Mouse (Mus musculus) layer of hippocampus, postnatal 14 days (tissue): ENCODE measurements around the gene Sgo1. TPM values are rescaled to one million over a fixed set of nuclear protein-coding genes. Genes with fewer than 3 reads are reported as not detected.
A peak's percentile ranks its signal among the peaks of the same experiment; 100 is the strongest.
"Not testable (repeated sequence)": the region's sequence is repeated elsewhere in the genome, so short reads cannot be mapped to it uniquely, and the experiment has no call there.

ENCODE experiments used
- DNase-seq, 2 experiments: peaks; one replicate each; pipeline ENCODE4 v3.0.0; 2021 to 2022; ENCODE audit warnings: low spot score in 2 of 2, mixed read lengths in 1 of 2
- long read RNA-seq, 2 experiments: library from polyadenylated mRNA; stranded (forward); transcript quantifications; one replicate each; pipeline ENCODE4 v2.0.0; 2021
- total RNA-seq, 2 experiments: library from RNA; stranded (reverse); gene quantifications; 2 replicates each; pipeline ENCODE4 v1.2.3; 2021

The Sgo1 gene
- under 1 TPM; 0.55 to 0.71 TPM for total RNA-seq
- long read RNA-seq, experiment 1, partial matches to known transcripts, result 0 of 2 reads
- long read RNA-seq, experiment 1, other reads (novel, unspliced or antisense), result 0 of 2 reads
- long read RNA-seq, experiment 2, result 0 reads

DNA sequence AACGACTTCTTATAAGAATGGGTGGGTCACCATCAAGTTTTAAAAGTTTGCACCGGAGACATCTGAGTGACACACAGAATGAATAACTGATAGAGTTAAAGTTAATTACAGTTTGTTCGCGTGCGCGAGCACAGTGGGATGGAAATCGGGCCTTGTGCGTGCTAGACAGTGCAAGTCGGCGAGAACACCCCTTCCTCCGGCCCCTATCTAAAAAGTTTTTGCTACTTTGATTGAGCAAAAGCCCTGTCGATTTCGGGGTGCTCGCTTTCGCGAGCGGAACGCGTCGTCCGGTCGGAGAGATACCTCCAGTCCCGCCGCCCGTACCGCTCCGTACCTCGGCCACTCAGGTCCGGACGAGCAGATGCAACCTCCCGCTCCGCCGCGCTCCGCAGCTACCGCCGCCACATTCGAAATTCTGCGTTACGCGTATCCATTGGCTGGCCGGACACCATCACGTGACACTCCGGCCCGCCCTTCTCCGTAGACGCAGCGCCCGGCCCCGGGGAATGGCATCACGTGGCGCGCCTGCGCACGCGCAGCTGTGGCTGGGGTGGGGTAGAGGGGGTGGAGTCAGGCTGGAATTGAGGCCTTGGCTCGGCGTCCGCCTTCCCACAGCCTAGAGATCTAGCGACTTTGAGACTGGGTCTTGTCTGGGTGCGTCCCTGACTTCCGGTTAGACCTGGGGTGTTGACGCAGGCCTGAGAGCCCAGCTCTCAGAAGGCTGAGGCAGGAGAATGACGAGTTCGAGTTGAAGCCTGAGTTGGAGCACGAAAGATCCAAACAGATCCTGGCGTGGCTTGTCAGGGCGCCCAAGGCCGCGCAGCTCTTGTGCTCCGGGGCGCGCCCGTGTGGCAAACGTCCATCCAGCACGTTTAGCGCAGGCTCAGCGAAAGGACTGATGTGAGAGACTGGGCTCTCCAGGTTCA lies at the start of gene Sgo1:
Sgo1 (minus strand) TSS at position 457 of the 926 bp plus-strand sequence.
- peak; percentile 95 to 96 for DNase-seq

DNA sequence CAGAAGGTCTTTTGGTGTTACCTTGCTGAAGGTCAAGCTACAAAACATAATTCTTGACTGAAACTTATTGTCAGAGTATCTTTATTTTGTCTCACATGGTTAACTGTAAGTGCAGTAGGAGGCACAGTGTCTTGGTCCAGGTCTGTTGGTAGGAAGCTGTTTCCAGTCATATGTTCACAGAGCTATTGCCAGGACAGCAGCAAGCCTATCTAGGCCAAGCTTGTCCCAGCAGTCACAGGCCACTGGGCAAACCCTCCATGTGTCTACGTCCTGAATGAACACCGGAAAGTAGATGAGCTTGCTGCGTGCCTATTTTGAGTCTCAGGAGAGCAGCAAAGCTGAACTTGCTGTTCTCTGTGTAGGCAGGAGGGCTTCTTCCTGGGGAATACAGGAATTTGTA lies 29.8 kb upstream of the Sgo1 start:
- DNase-seq, result not testable (repeated sequence)

DNA sequence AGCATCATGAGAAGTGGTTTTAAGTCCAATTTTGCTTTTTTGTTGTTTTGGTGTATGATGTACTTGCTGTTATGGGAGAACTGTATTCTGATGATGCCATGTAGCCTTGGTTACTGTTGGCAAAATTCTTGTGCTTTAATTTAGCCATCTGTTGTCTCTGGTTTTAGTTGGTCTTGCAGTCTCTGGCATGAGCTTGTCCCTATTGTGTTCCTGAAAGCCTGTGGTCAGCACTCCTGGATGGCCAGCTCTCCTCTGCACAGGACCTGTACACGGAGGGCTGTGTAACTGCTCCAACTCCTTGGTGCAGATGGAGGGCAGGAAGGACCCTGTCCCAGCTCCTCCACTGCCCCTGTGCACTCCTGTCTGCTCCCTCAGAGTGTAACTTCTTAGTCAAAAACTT lies 29.3 kb upstream of the Sgo1 start:
- peak in 1 of 2 experiments; percentile 17 for DNase-seq

DNA sequence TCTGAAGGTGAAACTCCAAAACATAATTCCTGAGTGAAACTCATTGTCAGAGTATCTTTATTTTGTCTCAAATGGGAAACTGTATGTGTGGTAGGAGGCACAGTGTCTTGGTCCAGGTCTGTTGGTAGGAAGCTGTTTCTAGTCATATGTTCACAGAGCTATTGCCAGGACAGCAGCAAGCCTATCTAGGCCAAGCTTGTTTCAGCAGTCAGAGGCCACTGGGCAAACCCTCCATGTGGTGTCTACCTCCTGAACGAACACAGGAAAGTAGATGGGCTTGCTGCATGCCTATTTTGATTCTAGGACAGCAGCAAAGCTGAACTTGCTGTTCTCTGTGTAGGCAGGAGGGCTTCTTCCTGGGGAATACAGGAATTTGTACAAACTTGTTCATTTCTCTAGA lies 26.0 kb upstream of the Sgo1 start:
- not testable (repeated sequence) for DNase-seq

DNA sequence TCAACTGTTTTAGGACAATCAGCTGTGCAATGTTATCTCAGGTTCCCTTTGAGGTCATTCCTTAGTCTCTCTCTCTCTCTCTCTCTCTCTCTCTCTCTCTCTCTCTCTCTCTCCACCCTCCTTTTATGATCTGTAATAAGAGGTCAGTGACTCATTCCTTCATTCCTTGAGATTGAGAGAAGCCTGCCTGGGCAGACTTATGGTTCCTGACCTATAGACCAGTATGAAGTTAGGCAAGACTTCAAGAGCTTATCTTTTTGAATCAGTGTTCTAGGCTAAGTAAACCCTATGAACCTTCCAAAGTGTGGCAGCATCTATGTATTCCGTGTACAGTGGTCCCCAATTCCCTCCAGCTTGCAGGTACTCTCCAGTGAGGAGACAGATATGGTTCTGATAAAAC lies 25.3 kb upstream of the Sgo1 start:
- no peak for DNase-seq

DNA sequence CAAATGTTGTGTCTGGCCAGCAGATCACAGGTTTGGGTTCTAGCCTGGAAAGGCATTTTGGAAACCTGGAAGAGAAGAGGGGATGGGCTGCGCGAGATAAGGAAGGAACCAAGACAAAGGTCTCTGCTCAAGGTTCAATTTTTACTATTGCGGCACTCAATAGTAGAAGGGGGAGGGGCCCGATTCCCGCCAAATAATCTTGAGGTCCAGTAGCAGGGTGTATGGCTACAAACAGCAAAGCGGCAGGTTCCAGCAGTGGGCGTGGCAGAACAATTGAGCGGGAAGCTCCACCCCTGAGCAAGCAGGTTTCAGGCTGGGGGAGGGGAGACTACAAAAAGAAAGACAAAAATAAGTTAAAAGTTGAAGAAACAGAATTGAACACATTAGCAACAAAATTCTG lies 8.4 kb upstream of the Sgo1 start:
- not testable (repeated sequence) for DNase-seq

DNA sequence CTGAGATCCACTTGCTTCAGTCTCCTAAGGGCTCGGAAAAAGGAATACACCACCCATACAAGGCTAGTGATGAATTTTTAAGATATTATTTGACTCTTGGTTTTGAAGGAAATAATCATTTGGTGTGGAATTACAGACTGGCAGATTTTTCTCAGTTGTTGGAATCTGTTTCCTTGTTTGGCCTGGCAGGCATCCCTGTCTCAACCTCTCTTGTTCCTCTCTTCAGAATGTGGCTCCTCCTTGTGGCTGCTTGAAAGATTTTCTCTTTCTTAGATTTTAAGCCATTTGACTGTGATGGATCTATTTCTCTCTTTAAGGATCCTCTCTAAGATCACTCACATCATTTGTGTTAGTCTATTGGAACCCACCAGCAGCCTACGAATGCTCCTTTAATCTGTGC lies 4.9 kb upstream of the Sgo1 start:
- peak; percentile 9 to 39 for DNase-seq

DNA sequence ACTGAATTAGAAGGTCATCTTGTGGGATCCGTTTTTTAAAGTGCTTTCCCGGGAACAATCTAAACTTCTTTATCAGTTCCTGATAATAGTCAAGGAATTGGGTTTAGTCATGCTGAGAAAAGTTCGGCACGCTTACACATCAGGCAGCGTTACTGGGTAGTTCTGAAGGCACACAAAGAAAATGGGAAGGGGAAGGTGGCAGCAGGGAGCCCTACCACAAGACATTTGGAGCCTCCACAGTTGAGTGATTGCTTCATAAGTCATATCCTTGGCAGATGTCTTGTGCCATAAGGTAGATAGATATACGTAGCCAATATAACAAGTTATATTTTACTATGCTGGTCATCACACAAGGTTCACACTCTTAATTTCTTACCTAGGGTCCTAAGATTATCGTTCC lies 813 bp upstream of the Sgo1 start:
- DNase-seq, result no peak

DNA sequence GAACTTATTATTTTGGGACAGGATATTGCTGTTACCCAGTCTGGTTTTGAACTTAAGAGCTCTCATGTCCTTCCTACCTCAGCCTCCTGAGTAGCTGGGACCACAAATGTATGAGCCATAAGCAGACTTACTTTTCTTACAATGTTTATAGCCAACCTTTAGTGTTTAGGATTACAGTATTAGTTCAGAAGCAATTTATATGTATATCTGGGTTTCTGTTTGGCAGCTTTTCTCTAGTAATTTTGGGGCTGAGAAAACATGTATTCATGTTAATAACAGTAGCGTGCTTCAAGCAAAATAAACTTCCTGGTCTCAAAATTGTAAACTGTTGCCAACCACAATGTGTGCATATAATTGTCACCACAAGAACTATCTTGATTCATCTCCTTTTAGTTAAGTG lies 812 bp downstream of the Sgo1 start:
- DNase-seq, result no peak

DNA sequence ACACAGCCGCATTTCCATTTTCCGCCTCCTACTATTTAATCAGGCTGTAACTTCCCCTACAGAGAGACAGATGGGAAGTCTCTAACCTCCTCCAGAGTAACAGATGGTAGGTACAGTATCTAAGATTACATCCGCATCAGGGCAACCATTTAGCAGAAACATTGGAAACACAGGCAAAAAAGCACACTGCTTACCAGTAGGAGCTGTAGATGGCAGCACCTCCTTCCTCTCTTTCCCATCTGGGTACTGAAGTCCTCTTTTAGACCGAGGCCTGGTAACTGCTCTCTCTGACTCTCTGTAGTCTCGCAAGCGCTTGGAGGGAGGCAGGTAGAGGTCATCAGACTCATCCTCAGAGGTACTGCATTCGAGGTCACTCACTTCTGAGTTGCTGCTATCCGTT lies 10.4 kb downstream of the Sgo1 start:
- peak; percentile 11 to 70 for DNase-seq

DNA sequence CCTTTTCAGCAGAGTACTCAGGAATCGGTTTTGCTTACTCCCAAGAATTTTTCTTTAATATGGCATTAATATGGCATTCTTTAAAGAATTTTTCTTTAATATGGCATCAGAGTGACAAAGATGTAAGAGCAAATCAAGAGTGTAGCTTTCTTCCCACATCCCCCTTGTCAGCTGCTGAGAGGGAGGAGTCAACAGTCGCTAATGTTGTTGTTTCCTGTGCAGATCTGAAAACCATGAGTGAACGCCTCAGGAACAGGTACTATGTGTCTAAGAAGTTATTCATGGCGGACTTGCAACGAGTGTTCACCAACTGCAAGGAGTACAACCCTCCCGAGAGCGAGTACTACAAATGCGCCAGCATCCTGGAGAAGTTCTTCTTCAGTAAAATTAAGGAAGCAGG lies 18.7 kb downstream of the Sgo1 start:
- DNase-seq, result no peak

DNA sequence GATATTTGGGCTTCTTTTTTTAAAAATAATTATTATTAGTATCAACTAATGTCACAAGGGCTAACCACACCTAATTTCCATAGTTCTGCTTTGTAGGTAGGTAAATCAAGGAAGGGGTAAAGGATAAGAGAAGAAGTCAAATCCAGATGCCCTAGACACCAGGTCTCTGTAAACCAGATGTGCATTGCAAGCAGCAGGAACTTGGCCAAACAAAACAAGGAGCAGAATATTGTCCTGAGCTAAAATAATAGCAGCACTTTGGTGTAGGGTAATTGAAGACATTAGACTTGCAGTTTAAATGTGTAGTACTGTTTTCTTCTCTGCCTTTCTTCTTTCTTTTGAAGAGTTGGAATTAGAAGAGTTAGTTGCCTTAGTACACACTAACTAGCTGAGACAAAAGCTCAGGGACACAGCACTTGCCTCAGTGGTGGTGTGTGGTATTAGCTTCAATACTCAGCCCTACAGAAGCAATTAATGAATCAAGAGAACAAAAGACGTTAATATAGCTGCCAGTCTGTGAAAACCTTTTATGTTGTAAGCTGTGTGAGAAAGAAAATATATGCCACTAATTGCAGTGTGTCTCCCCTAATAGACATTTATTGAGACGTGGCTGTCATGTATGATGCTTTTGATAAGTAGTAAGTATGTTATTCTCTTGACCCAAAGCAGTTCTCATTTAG lies 24.3 kb downstream of the Sgo1 start:
- no peak for DNase-seq

DNA sequence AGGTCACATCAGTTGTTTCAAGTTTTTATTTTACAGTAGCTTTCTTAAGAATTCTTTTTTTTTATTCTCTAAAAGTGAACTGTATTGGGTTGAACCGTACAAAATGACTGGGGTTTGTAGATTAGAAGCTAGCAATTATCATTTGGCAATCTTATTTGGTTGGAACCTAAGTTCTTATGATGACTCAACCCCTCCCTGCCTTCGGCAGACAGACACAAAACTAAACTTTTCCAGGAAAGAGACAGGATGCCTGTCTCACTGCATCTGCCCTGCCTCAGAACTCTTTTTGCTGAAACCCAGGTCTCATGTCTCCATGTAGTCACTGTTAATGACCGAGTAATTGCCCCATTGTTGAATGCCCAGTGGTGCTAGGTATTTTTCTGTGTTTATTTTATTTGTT lies 24.9 kb downstream of the Sgo1 start:
- no peak for DNase-seq

DNA sequence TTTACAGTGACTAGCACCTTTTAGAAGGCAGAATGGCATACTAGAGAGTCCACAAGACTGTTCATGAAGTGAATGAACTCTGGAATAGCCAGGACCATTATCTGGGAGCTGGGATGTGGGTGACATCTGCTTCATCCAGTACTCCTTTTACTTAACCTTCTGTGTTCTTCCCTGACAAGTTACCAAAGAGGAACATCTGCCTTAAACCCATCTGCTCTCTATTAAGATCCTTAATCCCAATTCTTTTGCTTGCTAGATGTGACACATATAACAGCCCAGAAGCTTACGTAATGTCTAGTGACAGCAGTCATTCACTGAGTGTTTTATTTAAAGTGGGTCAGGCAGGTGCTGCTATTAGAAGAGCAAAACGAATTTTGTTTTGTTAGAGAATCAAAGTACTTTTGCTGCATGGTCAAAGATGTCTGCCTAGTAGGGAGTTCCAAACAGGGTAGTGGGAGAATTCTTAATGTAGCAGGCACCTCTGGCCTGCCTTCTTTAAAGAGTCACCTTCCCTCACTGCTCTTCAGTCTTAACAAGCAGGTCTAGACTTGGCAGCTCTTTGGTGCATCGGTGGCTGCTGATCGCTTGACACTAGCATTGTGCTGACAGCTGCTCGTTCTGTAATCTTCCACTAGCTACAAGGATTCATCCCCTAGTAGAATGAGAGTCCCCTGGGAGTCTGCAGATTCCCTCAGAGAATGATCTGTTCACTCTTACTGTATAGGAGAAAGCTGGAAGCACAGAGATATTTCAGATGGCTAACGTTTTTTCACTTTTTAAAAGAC lies 27.9 kb downstream of the Sgo1 start:
- DNase-seq, result no peak

DNA sequence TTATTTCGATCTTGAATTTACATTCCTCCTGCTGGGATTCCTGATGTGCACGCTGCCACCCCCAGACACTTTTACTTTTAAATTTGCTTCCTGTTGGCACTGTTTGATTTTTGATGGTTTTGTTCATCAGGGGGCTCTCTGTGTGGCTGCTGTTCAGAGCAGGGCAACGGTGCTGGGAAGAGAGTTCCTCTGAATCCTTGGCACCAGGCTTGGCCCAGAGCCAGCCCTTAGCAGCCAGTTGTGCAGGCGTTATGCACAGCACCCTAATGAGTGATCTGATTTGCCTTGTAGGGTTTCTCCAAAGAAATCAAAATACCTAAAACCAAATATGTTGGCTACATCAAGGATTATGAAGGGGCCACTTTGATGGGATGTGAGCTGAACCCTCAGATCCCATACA lies 29.4 kb downstream of the Sgo1 start:
- peak; percentile 19 to 43 for DNase-seq

DNA sequence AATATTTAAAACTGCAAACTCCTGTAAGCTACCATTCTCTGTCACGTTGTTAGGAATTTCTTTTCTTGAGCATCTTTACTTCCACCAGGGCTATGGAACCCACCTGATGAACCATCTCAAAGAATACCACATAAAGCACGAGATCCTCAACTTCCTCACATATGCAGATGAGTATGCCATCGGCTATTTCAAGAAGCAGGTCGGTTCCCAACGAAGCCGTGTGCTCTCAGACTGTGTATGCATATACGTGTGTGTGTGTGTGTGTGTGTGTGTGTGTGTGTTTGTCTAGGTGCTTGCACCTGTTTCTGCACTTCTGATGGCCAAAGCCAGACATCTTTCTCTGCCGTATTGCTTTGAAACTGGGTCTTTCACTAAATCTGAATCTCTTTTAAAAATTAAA lies 29.9 kb downstream of the Sgo1 start:
- no peak for DNase-seq

DNA sequence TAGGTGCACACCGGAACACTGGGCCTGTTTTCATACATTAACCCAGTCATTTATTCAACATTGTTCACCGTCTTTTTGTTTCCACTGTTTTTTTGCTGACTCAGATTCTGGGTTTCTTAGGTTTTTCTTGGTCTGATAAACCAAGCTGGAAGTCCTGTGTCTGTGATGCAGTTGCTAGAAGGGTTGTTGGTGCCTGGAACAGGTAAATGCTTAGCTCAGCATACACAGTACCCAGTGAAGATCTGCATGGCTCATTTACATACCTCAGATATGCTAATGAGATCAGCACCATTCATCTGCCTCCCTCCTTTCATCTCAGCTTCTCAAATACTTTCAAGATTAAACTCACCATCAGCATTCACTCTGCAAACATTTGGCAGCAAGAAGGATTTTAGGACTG lies 30.5 kb downstream of the Sgo1 start:
- DNase-seq, result no peak

DNA sequence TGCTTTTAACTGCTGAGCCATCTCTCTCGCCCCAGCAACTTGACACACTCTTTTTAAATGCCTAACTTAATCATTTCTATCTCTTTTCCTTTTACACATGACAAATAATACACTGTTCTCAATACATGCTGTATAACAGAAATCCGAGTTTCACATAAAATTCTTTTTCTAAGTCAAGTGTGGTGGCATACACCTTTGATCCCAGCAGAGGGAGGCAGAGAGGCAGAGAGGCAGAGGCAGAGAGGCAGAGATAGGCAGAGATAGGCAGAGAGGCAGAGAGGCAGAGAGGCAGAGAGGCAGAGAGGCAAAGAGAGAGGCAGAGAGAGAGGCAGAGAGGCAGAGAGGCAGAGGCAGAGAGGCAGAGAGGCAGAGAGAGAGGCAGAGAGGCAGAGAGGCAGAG lies 31.7 kb downstream of the Sgo1 start:
- not testable (repeated sequence) for DNase-seq

DNA sequence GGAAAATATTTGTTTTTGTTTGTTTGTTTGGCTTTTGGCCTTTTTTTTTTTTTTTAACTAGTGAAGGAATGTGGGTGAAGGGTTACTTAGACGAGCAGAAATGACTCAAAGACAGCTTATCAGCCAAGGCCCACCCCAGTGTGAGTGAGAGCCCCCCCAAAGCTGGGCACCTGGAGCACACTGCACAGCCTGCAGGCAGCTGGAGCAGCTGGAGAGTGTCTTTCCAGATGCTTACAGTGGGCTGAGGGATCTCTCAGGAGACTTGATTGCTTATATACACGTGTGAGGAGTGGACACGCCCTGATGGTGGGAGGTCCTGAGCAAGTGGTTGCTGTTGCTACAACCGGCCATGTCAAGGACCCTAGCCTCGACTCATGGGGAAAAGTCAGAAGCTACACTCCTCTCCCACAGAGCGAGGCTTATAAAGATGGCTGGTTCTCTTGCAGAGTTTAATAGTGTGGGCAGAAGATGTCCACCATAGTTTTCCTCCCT lies 32.7 kb downstream of the Sgo1 start:
- DNase-seq, result no peak

DNA sequence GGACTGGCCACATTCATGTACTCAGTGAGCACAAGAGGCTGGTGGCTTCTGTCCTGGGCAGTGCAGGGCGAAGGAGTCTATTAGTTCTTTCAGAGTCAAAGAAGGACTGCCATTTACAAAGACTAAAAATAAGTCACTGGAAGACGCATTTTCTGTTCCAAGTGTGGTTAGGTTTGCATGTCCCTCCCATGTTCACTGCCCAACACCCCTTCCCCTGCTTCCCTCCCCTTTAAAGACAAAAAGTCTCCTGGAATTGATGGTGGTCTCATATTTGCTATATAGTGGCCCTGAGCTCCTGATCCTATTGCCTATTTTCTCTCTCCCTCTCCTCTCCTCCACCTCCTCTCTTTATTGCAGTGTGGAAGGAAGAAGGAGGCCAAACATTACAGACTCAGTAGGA lies 33.2 kb downstream of the Sgo1 start:
- DNase-seq, result no peak

DNA sequence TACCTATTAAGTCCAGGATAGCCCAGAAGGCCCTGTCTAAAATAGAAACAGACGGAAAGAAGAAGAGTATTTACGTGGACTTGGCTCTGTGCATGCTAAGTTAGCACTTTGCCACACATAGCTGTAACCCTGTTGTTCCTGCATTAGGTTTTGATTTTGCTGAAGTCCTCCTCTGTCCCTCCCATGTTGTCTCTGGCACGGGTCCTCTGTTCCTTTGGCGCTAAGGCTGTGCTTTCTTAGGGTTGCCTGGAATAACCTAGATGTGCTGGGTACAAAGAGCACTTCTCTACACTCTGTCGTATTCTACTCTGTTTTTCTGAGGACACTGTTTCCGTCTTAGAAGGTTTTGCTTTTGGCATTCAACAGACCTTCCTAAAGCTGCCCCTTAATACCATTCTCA lies 34.1 kb downstream of the Sgo1 start:
- no peak for DNase-seq
